Mouse (Mus musculus): ENCODE measurements around the gene Kmt2b.

DNA sequence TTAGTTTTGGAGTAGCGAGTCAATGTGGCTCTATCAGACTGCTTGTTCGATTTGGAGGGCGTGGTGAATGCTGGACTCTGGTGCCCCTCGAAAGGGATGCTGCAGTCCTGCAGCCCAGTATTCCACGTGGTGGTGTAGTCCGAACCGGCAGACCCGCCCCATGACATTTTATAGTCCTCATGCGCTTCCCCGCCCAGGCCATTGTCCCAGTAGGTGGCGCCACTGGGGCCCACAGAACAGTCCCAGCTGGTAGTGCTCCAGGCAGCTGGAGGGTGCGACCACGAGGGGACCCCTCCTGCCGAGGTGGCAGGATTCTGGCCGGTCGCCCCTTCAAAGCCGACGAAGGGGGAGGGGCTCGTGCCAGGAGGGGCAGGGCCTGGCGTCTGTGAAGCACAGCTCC is 46.1 kb upstream of the Kmt2b start:
- TF ChIP-seq EP300 (IDR thresholded peaks at IDR 0.05; ENCODE audit: low read depth) (no peak), CTCF (IDR thresholded peaks at IDR 0.05; ENCODE audit: low read depth) (peak; percentile 56)
